Mouse (Mus musculus): ENCODE measurements around the gene Tubgcp6. TPM values are rescaled to one million over a fixed set of nuclear protein-coding genes. Genes with fewer than 3 reads are reported as not detected.
A peak's percentile ranks its signal among the peaks of the same experiment; 100 is the strongest.

Tubgcp6 gene
- total and polyA plus RNA-seq, 3 experiments, result 7.3 to 16.2 (median 8.7) TPM

DNA sequence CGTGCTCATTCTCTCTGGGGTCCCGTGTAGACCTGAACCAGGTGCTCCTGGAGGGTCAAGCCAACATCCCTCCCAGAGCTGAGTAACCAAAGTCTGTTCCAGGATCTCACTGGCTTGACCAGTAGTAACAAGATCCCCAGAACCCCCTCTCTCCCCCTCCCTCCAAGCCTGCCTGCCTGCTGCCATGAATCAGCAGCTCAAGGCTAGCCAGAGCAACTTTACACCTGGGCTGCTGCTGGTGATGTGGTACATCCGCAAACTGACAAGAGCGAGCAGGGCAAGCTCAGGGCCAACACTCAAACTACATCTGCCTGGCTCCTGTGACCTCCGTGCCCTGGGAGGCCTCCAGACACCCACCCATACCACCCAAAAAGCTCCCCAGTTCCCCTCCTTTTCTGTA lies 18.5 kb upstream of the Tubgcp6 start:
- Histone ChIP-seq H3K27me3 (ENCODE audit: control insufficient read depth, insufficient read depth, low read length) (no peaks in the 10 kb centered on the region), H3K36me3 (ENCODE audit: control insufficient read depth, insufficient read depth, low read length) (no peaks in the 10 kb centered on the region), H3K4me1 (ENCODE audit: control insufficient read depth, insufficient read depth, low read length) (peaks cover 17% of the 10 kb centered on the region), H3K9ac (ENCODE audit: low read depth, low read length) (no peak overlapping the region), H3K79me2 (replicated peaks; ENCODE audit: control insufficient read depth, insufficient read depth, low read length) (no peaks in the 10 kb centered on the region), H3K27ac (peak overlapping the region; percentile 91; the same call in 1 of the 2 replicates), H3K4me3 (no peak overlapping the region)
- intact Hi-C loops (cut with DNase I), result loop anchor here (2.0 to 10.0 kb wide), 2 partner anchors 19 to 233 kb away; partner anchors contain the start of genes Odf3b, Sco2, Tubgcp6 and Tymp
- no peak for DNase-seq
- no peak for TF ChIP-seq CTCF (IDR thresholded peaks at IDR 0.05)
- no peak for TF ChIP-seq POLR2A (IDR thresholded peaks at IDR 0.05; ENCODE audit: insufficient read depth, low read depth, low read length)
- TF ChIP-seq EP300 (IDR thresholded peaks at IDR 0.05; ENCODE audit: insufficient read depth, low read depth, low read length), result no peak
- WGBS, result 28% methylated on average over 5 of the region's 5 CpGs

DNA sequence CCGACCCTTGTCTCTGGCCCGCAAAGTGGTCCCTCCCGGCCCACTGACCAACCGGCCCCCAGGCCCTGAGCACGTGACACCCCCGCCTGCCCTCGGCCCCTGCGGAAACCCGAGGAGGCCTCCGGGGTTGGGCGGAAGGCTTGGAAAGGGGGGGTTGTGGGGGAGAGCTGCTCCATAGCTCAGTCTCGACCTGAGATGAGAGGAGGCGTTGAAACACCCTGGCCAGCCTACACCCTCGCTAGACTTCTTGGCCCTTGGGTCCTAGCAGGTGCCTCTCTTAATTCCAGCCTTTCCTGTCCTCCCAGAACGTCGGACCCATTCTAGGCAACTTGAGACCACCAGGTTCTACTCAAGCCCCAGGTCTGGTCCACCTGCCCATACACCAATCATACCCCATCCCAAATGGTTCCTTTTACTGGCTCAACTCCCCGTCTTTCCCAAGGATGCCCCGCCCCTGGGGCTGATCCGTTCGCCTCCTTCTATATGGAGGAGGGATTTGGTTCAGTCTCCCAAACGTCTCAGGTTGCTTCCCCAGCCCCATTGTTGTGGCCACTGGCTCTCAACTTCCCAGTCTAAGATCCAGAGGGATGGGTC lies 17.8 kb upstream of the Tubgcp6 start, which contains the start of gene Mapk12:
TSS of gene Mapk12 (minus strand) at position 45 of the 594 bp plus-strand sequence.
- peak within 1 kb of the TSS; percentile 91 for H3K27ac ChIP-seq
- peaks cover 17% of the 10 kb centered on the region for H3K4me1 ChIP-seq (ENCODE audit: control insufficient read depth, insufficient read depth, low read length)
- intact Hi-C loops (cut with DNase I), result loop anchor here (2.0 to 10.0 kb wide), 2 partner anchors 18 to 234 kb away; partner anchors contain the start of genes Odf3b, Sco2, Tubgcp6 and Tymp
- peak in 1 of 2 experiments; percentile 86 for DNase-seq
- H3K27me3 ChIP-seq (ENCODE audit: control insufficient read depth, insufficient read depth, low read length), result no peaks in the 10 kb centered on the region
- no peaks in the 10 kb centered on the region for H3K36me3 ChIP-seq (ENCODE audit: control insufficient read depth, insufficient read depth, low read length)
- H3K79me2 ChIP-seq (replicated peaks; ENCODE audit: control insufficient read depth, insufficient read depth, low read length), result no peaks in the 10 kb centered on the region
- TF ChIP-seq CTCF (IDR thresholded peaks at IDR 0.05) (no peak), POLR2A (IDR thresholded peaks at IDR 0.05; ENCODE audit: insufficient read depth, low read depth, low read length) (peak; percentile 50; the same call in 1 of the 2 replicates)
- peak within 1 kb of the TSS; percentile 80 for H3K4me3 ChIP-seq
- WGBS, result 2% methylated on average over 21 of the region's 21 CpGs
- H3K9ac ChIP-seq (ENCODE audit: low read depth, low read length), result peak within 1 kb of the TSS; percentile 95

GRCm38 (mm10) chr15:89140048-89140658 lies 17.2 kb upstream of the Tubgcp6 start:
- Histone ChIP-seq H3K36me3 (ENCODE audit: control insufficient read depth, insufficient read depth, low read length) (no peaks in the 10 kb centered on the region), H3K9ac (ENCODE audit: low read depth, low read length) (peak overlapping the region; percentile 95), H3K27me3 (ENCODE audit: control insufficient read depth, insufficient read depth, low read length) (no peaks in the 10 kb centered on the region), H3K27ac (peak overlapping the region; percentile 91), H3K79me2 (replicated peaks; ENCODE audit: control insufficient read depth, insufficient read depth, low read length) (no peaks in the 10 kb centered on the region), H3K4me1 (ENCODE audit: control insufficient read depth, insufficient read depth, low read length) (peaks cover 17% of the 10 kb centered on the region), H3K4me3 (peak overlapping the region; percentile 80)
- under 1% methylated on average over 45 of the region's 53 CpGs for WGBS
- DNase-seq, result peak; percentile 75 to 84
- TF ChIP-seq CTCF (IDR thresholded peaks at IDR 0.05) (no peak), EP300 (IDR thresholded peaks at IDR 0.05; ENCODE audit: insufficient read depth, low read depth, low read length) (no peak), POLR2A (IDR thresholded peaks at IDR 0.05; ENCODE audit: insufficient read depth, low read depth, low read length) (peak; percentile 81)
- intact Hi-C loops (cut with DNase I), result loop anchor here (2.0 to 10.0 kb wide), 2 partner anchors 17 to 235 kb away; partner anchors contain the start of genes Odf3b, Sco2, Tubgcp6 and Tymp

DNA sequence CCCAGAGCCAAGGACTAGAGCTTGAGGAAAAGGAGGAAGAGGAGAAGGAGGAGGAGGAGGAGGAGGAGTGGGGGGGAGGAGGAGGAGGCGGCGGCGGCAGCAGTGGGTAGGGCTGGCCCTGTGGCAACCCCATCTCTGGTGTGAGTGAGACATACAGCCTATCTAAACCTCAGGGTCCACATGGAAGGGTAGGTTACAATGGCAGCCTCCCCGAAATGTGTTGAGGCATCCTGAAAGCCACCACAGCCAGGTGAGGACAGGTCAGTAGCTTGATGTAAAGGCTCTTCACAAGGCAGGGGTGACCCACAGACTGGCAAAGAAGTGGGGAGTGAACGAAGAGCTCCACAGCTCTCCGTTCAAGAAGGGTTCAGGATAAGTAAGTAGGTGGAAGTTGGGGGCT lies 15.6 kb upstream of the Tubgcp6 start:
- intact Hi-C loops (cut with DNase I), result no loop called here

GRCm38 (mm10) chr15:89138046-89138405 lies 15.1 kb upstream of the Tubgcp6 start:
- 72% methylated on average over 7 of the region's 7 CpGs for WGBS
- Histone ChIP-seq H3K4me1 (ENCODE audit: control insufficient read depth, insufficient read depth, low read length) (peaks cover 16% of the 10 kb centered on the region), H3K27me3 (ENCODE audit: control insufficient read depth, insufficient read depth, low read length) (no peaks in the 10 kb centered on the region), H3K79me2 (replicated peaks; ENCODE audit: control insufficient read depth, insufficient read depth, low read length) (no peaks in the 10 kb centered on the region), H3K27ac (no peak overlapping the region), H3K4me3 (no peak overlapping the region), H3K36me3 (ENCODE audit: control insufficient read depth, insufficient read depth, low read length) (no peaks in the 10 kb centered on the region), H3K9ac (ENCODE audit: low read depth, low read length) (no peak overlapping the region)
- intact Hi-C loops (cut with DNase I), result no loop called here
- DNase-seq, result no peak
- TF ChIP-seq CTCF (IDR thresholded peaks at IDR 0.05), result no peak
- no peak for TF ChIP-seq EP300 (IDR thresholded peaks at IDR 0.05; ENCODE audit: insufficient read depth, low read depth, low read length)
- no peak for TF ChIP-seq POLR2A (IDR thresholded peaks at IDR 0.05; ENCODE audit: insufficient read depth, low read depth, low read length)

More for the DNA sequence above, 15.6 kb upstream of the Tubgcp6 start:
- WGBS, result 92% methylated on average over 6 of the region's 6 CpGs
- no peaks in the 10 kb centered on the region for H3K27me3 ChIP-seq (ENCODE audit: control insufficient read depth, insufficient read depth, low read length)
- H3K4me3 ChIP-seq, result no peak overlapping the region
- no peak for TF ChIP-seq CTCF (IDR thresholded peaks at IDR 0.05)
- TF ChIP-seq EP300 (IDR thresholded peaks at IDR 0.05; ENCODE audit: insufficient read depth, low read depth, low read length), result no peak
- TF ChIP-seq POLR2A (IDR thresholded peaks at IDR 0.05; ENCODE audit: insufficient read depth, low read depth, low read length), result no peak
- no peaks in the 10 kb centered on the region for H3K36me3 ChIP-seq (ENCODE audit: control insufficient read depth, insufficient read depth, low read length)
- no peak for DNase-seq
- H3K9ac ChIP-seq (ENCODE audit: low read depth, low read length), result no peak overlapping the region
- H3K4me1 ChIP-seq (ENCODE audit: control insufficient read depth, insufficient read depth, low read length), result peaks cover 17% of the 10 kb centered on the region
- H3K27ac ChIP-seq, result no peak overlapping the region
- H3K79me2 ChIP-seq (replicated peaks; ENCODE audit: control insufficient read depth, insufficient read depth, low read length), result no peaks in the 10 kb centered on the region
